Mouse (Mus musculus): ENCODE measurements around the gene H1f0. TPM values are rescaled to one million over a fixed set of nuclear protein-coding genes. Genes with fewer than 3 reads are reported as not detected.
A peak's percentile ranks its signal among the peaks of the same experiment; 100 is the strongest.

H1f0 gene
- total RNA-seq, 2 experiments from 2014 or later = 193 to 214 TPM

DNA sequence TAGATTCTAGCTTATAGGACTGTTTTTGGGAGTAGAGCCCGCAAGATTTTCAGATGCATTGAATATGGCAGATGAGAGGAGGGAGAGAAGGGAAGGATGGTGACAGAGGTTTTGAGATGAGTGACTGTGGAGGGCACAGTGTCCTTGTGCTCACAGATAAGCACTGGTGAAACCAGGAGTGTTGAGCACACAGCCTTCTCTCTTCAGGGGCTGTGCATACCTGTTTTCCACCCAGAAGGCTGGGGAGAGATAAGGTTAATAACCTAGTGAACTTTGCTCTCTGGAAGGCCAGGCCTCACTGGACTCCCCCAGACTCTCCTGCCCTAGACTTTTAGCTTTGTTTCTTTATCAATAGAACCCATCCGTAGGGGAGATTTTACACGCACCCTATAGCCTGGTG lies 40.2 kb downstream of the H1f0 start:
- no peak for DNase-seq

GRCm38 (mm10) chr15:79071117-79072039 lies 43.1 kb downstream of the H1f0 start:
- DNase-seq = no peak

DNA sequence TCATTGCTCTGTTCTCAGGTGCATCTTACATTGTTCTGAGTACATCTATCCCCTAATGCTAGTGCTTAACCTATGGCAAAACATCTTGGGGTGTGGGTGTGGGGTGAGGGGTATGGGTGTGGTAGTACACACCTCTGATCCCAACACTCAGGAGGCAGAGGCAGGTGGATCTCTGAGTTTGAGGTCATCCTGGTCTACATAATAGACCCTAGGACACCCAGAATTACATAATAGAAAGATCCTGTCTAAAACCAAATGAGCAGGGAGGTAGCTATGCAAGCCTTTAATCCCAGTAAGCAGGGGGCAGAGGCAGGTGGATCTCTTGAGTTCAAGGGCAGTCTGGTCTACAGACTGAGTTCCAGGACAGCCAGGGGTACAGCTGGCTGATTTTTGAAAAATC lies 45.5 kb downstream of the H1f0 start:
- no peak for DNase-seq

GRCm38 (mm10) chr15:79074446-79074845 lies 46.2 kb downstream of the H1f0 start:
- DNase-seq = no peak

DNA sequence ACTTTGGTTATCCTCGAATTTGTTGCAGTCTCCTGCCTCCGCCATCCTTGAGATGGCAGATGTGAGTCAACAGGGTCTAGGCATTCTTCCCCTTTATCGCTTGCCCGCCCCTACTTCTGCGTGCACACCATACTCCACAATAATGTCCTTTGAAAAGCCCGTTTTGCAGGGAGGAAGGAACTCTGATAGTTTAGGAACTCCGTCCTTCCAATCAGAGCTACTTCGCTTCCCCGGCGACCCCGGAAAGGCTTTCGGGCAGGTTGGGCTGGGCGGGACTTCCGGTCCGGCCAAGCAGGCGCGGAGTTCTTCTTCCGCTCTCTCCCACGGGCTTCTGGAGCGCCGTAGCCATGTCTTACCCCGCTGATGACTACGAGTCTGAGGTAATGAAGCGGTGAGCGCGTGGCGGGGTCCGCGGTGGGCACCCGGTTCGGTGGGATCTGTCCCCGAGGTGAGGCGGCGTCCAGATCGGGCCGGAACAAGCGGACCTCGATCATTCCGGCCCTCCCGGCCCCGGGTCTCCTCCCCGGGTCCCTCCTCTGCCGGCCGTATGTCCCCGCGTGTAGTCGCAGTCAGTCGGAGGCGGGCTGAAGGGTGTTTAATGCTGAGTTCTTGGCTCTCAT lies 46.8 kb downstream of the H1f0 start, which contains the start of gene Eif3l:
Gene Eif3l (plus strand): TSS at position 267 of the 620 bp plus-strand sequence.
- peak; percentile 87 for DNase-seq

GRCm38 (mm10) chr15:79075658-79076365 lies 47.6 kb downstream of the H1f0 start:
- no peak for DNase-seq

DNA sequence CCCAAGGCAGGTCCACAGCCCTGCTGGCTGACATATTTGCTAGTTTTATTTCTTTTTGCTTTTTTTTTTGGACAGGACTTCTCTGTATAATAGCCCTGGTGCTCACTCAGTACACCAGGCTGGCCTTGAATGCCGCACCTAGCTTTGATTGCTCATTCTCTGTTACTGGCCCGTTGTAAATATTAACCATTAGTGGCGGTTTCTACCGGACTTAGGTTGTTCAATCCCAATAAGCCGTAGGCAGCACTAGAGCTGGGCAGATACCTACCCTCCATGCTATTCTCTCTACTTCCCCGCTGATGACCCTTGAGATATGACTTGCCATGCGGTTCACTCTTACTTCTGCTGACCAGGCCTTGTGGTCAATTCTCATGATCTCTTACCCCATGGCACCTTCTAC lies 51.3 kb downstream of the H1f0 start:
- no peak for DNase-seq

Small RNAs within 50 kb of the gene (microRNA-seq; reads per million reads assigned to microRNA genes)
- 1.3 to 1.8 reads per million in 2 experiments for gene Mir6956

Other genes starting within 250 kb of the H1f0 start
- 10 to 100 TPM in 1 of 2 experiments, 1 to 10 TPM in 1; 9.3 to 11.3 TPM for gene Card10, start 225.4 kb upstream of the H1f0 start, total RNA-seq (2021)
- 10 to 100 TPM; 26.3 to 35.0 TPM for gene Cdc42ep1, start 185.8 kb upstream of the H1f0 start, total RNA-seq (2021)
- not detected for gene Lgals2, start 172.9 kb upstream of the H1f0 start, total RNA-seq (2021)
- 10 to 100 TPM; 31.1 to 33.8 TPM for gene Gga1, start 151.3 kb upstream of the H1f0 start, total RNA-seq (2021)
- gene Gm49510, start 128.8 kb upstream of the H1f0 start, total RNA-seq (2021) = not detected
- gene Sh3bp1, start 128.7 kb upstream of the H1f0 start, total RNA-seq (2021) = 10 to 100 TPM in 1 of 2 experiments, 1 to 10 TPM in 1; 6.0 to 11.6 TPM
- gene Pdxp, start 114.5 kb upstream of the H1f0 start, total RNA-seq (2021) = 10 to 100 TPM in 1 of 2 experiments, 1 to 10 TPM in 1; 9.4 to 10.1 TPM
- gene Lgals1, start 101.7 kb upstream of the H1f0 start, total RNA-seq (2021) = 100 to 1,000 TPM; 679 to 727 TPM
- gene Nol12, start 93.5 kb upstream of the H1f0 start, total RNA-seq (2021) = 10 to 100 TPM; 27.1 to 30.7 TPM
- gene Triobp, start 80.7 kb upstream of the H1f0 start, total RNA-seq (2021) = 10 to 100 TPM; 65.1 to 76.8 TPM
- under 1 TPM; 0.25 to 0.35 TPM for gene Galr3, start 13.4 kb downstream of the H1f0 start, total RNA-seq (2021)
- gene Ankrd54, start 34.4 kb downstream of the H1f0 start, total RNA-seq (2021) = 1 to 10 TPM; 6.1 to 8.6 TPM
- gene Eif3l, start 46.7 kb downstream of the H1f0 start, total RNA-seq (2021) = 10 to 100 TPM; 80.0 to 86.2 TPM
- gene Micall1, start 80.4 kb downstream of the H1f0 start, total RNA-seq (2021) = 10 to 100 TPM; 17.4 to 20.4 TPM
- gene Polr2f, start 112.6 kb downstream of the H1f0 start, total RNA-seq (2021) = 10 to 100 TPM; 73.5 to 80.9 TPM
- 1 to 10 TPM in 1 of 2 experiments, under 1 TPM in 1; 0.54 to 1.1 TPM for gene 1700088E04Rik, start 112.8 kb downstream of the H1f0 start, total RNA-seq (2021)
- 1 to 10 TPM; 7.6 to 8.1 TPM for gene Sox10, start 136.8 kb downstream of the H1f0 start, total RNA-seq (2021)
- 10 to 100 TPM; 21.4 to 24.8 TPM for gene Pick1, start 200.7 kb downstream of the H1f0 start, total RNA-seq (2021)
- gene Gm49486, start 200.9 kb downstream of the H1f0 start, total RNA-seq (2021) = under 1 TPM; 0.45 to 0.54 TPM
- gene Slc16a8, start 226.3 kb downstream of the H1f0 start, total RNA-seq (2021) = under 1 TPM in 1 of 2 experiments, not detected in 1; 0.14 TPM

Measured in gastrocnemius, postnatal 10 days (tissue).